Mouse (Mus musculus): ENCODE data around the gene Gpr1.

Gpr1 gene

GRCm38 (mm10) chr1:63214271-63214558 lies at the start of gene Gpr1:
Gene Gpr1, minus strand, starts transcription at chr1:63214543.
- no peak for DNase-seq

- DNase-seq = no peak
Observed at GRCm38 (mm10) chr1:63263671-63264070, 49.3 kb upstream of the Gpr1 start.

- DNase-seq = no peak
Observed at GRCm38 (mm10) chr1:63261041-63261590, 46.8 kb upstream of the Gpr1 start.

GRCm38 (mm10) chr1:63260742-63261033 lies 46.3 kb upstream of the Gpr1 start:
- no peak for DNase-seq

GRCm38 (mm10) chr1:63259916-63260741 lies 45.8 kb upstream of the Gpr1 start:
- no peak for DNase-seq

- DNase-seq = no peak
Observed at GRCm38 (mm10) chr1:63259271-63259830, 45.0 kb upstream of the Gpr1 start.

- no peak for DNase-seq
Observed at GRCm38 (mm10) chr1:63258501-63258900, 44.2 kb upstream of the Gpr1 start.

- DNase-seq = no peak
Observed at GRCm38 (mm10) chr1:63256083-63256482, 41.7 kb upstream of the Gpr1 start.

- DNase-seq = no peak
Observed at GRCm38 (mm10) chr1:63255101-63255500, 40.8 kb upstream of the Gpr1 start.

GRCm38 (mm10) chr1:63253291-63253690 lies 38.9 kb upstream of the Gpr1 start:
- no peak for DNase-seq

GRCm38 (mm10) chr1:63252351-63253209 lies 38.2 kb upstream of the Gpr1 start:
- no peak for DNase-seq

- DNase-seq = no peak
Observed at GRCm38 (mm10) chr1:63249261-63249660, 34.9 kb upstream of the Gpr1 start.

- DNase-seq = no peak
Observed at GRCm38 (mm10) chr1:63248360-63248851, 34.1 kb upstream of the Gpr1 start.

- no peak for DNase-seq
Observed at GRCm38 (mm10) chr1:63247831-63248359, 33.6 kb upstream of the Gpr1 start.

GRCm38 (mm10) chr1:63246862-63247521 lies 32.6 kb upstream of the Gpr1 start:
- no peak for DNase-seq

- DNase-seq = no peak
Observed at GRCm38 (mm10) chr1:63243854-63244253, 29.5 kb upstream of the Gpr1 start.

GRCm38 (mm10) chr1:63239751-63240150 lies 25.4 kb upstream of the Gpr1 start:
- DNase-seq = no peak

GRCm38 (mm10) chr1:63239305-63239704 lies 25.0 kb upstream of the Gpr1 start:
- DNase-seq = no peak

GRCm38 (mm10) chr1:63237371-63237770 lies 23.0 kb upstream of the Gpr1 start:
- DNase-seq = no peak

- no peak for DNase-seq
Observed at GRCm38 (mm10) chr1:63227241-63227640, 12.9 kb upstream of the Gpr1 start.

GRCm38 (mm10) chr1:63225890-63226289 lies 11.5 kb upstream of the Gpr1 start:
- DNase-seq = no peak

GRCm38 (mm10) chr1:63225009-63225408 lies 10.7 kb upstream of the Gpr1 start:
- DNase-seq = no peak

GRCm38 (mm10) chr1:63219277-63219676 lies 4.9 kb upstream of the Gpr1 start:
- DNase-seq = no peak

Measured in thymus, adult 18-20 months (tissue).